Mouse (Mus musculus) thymus, adult 2 months (tissue): Measurements from ENCODE around the gene Il12a. TPM values are rescaled to one million over a fixed set of nuclear protein-coding genes. Genes with fewer than 3 reads are reported as not detected.

ENCODE experiments used
- DNase-seq: peaks from one replicate; pipeline ENCODE4 v3.0.0; 2021
- H3K27ac ChIP-seq: fragments of 200-500 bp; 2 replicates; pipeline ENCODE4 v1.5.1; 2012; ENCODE audit warnings: low read length, control low read depth; ENCODE audit not compliant: control insufficient read depth, insufficient read depth
- H3K27me3 ChIP-seq: fragments of 200-500 bp; 2 replicates; pipeline ENCODE4 v1.6.1; 2012; ENCODE audit warnings: mild to moderate bottlenecking, low read length, moderate library complexity, mixed read lengths; ENCODE audit not compliant: control insufficient read depth, insufficient read depth
- H3K36me3 ChIP-seq: fragments of 200-500 bp; 2 replicates; pipeline ENCODE4 v1.6.1; 2012; ENCODE audit warnings: mild to moderate bottlenecking, low read length, moderate library complexity; ENCODE audit not compliant: control insufficient read depth, insufficient read depth
- H3K4me1 ChIP-seq: fragments of 200-500 bp; replicated peaks from 2 replicates; pipeline ENCODE4 v1.6.1; 2012; ENCODE audit warnings: low read length; ENCODE audit not compliant: control insufficient read depth, insufficient read depth
- H3K4me3 ChIP-seq: fragments of 200-500 bp; 2 replicates; pipeline ENCODE4 v1.5.1; 2012; ENCODE audit warnings: mild to moderate bottlenecking, low read length, control low read depth, moderate library complexity; ENCODE audit not compliant: control insufficient read depth, insufficient read depth
- CTCF ChIP-seq: fragments of 200-500 bp; IDR thresholded peaks from 2 replicates; pipeline ENCODE4 v1.5.1; 2012; ENCODE audit warnings: mild to moderate bottlenecking, control low read depth, low read length, moderate library complexity, borderline replicate concordance; ENCODE audit not compliant: control insufficient read depth, poor library complexity, insufficient read depth; ENCODE audit errors: extremely low read depth
- POLR2A ChIP-seq: fragments of 200-500 bp; IDR thresholded peaks from 2 replicates; pipeline ENCODE4 v1.6.1; 2012; ENCODE audit warnings: mild to moderate bottlenecking, low read length, control low read depth, moderate library complexity; ENCODE audit not compliant: control insufficient read depth, poor library complexity, insufficient read depth; ENCODE audit errors: extremely low read depth
- WGBS: fragments of 180-500 bp; shearing (Covaris S2); methylation state at CpG from one replicate; pipeline ENCODE4 v1.1.7; 2018; 5-methylcytosine and 5-hydroxymethylcytosine counted together
- polyA plus RNA-seq: library from polyadenylated mRNA; depleted of rRNA; stranded (reverse); fragments of >200 nt; gene quantifications from 2 replicates; pipeline ENCODE4 v1.2.3, GENCODE M21; 2012

The Il12a gene
- polyA plus RNA-seq, 1 experiment: 3.2 TPM

DNA sequence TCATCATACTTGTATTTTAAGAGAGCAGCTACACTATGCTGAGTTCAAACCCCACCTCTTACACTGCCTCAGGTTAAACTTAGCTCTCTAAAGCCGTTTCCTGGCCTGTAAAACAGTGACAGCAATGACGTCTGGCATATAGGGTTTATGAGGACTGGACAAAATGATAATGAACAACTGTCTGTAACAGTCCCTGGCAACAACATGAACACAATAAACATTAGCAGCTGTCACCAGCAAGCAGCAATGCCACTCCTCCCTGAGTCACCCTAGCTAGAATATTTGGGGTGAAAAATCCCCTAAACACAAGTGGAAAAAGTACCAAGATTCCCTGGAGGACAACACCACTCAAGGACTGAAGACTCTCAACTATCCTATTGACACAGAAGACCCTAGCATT, 6.9 kb upstream of the Il12a start:
- no peaks in the 10 kb centered on the region for H3K27me3 ChIP-seq
- DNase-seq: no peak
- no peaks in the 10 kb centered on the region for H3K36me3 ChIP-seq
- no peak overlapping the region for H3K27ac ChIP-seq
- TF ChIP-seq CTCF: no peak
- TF ChIP-seq POLR2A: no peak
- WGBS: 86% methylated on average over 2 of the region's 2 CpGs
- peaks cover 16% of the 10 kb centered on the region for H3K4me1 ChIP-seq
- H3K4me3 ChIP-seq: no peak overlapping the region

DNA sequence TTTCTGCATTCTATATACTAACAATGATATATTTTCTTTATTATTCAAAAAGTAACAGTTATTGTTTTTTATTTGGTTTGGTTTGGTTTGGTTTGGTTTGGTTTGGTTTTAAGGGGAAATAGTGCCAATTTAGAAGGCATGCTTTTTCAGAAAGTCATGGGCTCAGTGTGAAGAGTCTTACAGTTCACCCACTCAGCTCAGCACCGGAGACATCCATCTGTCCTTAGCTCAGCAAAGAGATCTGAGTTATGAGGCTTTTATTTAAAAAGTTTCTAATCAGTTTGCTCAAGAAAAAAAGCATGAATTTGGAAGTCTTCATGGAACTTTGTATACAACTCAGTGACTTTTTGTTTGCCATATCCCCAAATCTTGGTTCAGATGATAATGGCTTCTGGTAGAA, 6.2 kb upstream of the Il12a start:
- H3K27ac ChIP-seq: no peak overlapping the region
- 97% methylated on average over 1 of the region's 1 CpGs for WGBS
- no peak for DNase-seq
- no peaks in the 10 kb centered on the region for H3K36me3 ChIP-seq
- H3K4me3 ChIP-seq: no peak overlapping the region
- TF ChIP-seq POLR2A (no peak), CTCF (no peak)
- peaks cover 11% of the 10 kb centered on the region for H3K4me1 ChIP-seq
- no peaks in the 10 kb centered on the region for H3K27me3 ChIP-seq

DNA sequence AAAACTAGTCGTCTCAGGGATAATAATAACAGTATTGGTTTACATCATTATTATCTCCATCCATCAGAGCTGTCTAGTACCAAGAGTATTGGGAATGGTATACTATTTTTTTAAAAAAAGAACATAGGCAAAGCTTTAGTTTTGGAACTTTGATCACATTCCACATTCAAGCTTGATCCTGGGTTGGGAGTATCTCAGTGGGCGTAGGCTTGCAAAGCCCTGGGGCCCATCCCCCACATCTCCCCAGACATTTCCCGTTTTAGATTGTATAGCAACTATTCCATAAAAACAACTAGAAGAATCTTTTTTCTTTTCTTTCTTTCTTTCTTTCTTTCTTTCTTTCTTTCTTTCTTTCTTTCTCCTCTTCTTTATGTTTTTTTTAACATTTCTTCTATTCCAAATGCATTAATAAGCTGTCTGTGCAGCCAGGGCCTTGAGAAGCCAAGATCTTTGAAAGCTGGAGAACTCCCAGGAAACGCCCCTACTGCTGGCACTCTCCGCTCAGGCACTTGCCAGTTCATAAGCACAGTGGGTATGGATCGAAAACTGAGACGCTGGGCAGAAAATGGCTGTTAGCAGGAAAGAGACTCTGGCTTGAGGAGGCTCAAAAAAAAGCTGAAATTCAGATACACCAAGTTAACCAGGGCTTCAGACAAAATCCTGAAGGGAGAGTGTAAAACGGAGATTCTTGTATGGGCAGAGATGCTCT, 3.4 kb upstream of the Il12a start:
- peaks cover 14% of the 10 kb centered on the region for H3K4me1 ChIP-seq
- WGBS: 95% methylated on average over 8 of the region's 8 CpGs

DNA sequence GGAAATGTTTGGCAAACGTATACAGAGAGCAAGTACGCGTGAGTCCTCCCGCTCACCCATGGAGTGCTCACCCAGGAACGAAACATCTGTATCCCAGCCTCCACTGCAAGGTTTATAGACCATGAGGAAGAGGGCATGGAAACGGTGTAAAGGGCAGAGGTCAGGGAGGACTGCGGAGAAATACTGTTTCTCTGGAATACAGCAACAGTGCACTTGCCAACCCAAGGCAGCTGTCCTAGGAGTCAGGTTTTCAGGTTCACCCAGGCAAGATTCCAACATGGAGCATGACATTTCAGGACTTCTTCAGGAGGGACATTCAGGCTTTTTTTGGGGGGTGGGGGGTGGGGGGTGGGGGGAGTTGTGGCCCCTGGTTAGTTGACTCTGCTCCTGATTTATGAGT, 1.1 kb upstream of the Il12a start:
- H3K36me3 ChIP-seq: no peaks in the 10 kb centered on the region
- H3K27me3 ChIP-seq: no peaks in the 10 kb centered on the region; the same call in 1 of the 2 replicates
- WGBS: 95% methylated on average over 7 of the region's 7 CpGs
- no peak overlapping the region for H3K27ac ChIP-seq
- DNase-seq: no peak
- no peak for TF ChIP-seq POLR2A
- no peak for TF ChIP-seq CTCF
- H3K4me1 ChIP-seq: peaks cover 34% of the 10 kb centered on the region
- H3K4me3 ChIP-seq: no peak overlapping the region

More for the DNA sequence above, 3.4 kb upstream of the Il12a start:
- DNase-seq: no peak
- Histone ChIP-seq H3K4me3 (no peak overlapping the region), H3K27ac (no peak overlapping the region), H3K27me3 (no peaks in the 10 kb centered on the region; the same call in 1 of the 2 replicates), H3K36me3 (no peaks in the 10 kb centered on the region)
- TF ChIP-seq CTCF (no peak), POLR2A (no peak)

DNA sequence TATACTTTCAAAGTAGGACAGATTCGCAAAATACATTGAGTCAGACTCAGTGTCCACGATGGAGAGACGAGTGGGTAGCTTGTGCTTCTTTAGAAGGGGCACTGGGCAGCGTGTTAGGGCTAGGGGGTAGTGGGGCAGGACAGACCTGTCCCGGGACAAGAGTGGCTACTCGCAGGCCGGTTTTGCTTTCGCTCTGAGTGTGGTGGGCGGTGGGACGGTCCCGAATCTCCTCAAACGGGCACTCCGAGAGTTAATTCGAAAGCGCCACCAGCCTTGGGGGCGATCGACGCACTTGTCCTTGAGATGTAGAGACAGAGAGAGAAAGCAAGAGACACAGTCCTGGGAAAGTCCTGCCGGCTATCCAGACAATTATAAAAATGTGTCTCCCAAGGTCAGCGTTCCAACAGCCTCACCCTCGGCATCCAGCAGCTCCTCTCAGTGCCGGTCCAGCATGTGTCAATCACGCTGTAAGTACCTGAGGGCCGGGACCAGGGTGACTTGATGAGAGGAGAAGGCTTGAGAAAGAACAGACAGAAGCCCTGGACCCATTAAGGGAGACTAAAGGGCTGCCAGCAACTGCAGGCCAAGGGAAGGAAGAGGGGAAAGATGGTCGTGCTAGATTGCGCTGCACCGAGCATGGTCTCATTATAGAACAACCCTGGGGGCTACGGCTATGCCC, 795 bp downstream of the Il12a start:
- Histone ChIP-seq H3K27ac (peak overlapping the region; percentile 2; the same call in 1 of the 2 replicates), H3K36me3 (no peaks in the 10 kb centered on the region), H3K4me3 (peak overlapping the region; percentile 42), H3K4me1 (peaks cover 30% of the 10 kb centered on the region), H3K27me3 (no peaks in the 10 kb centered on the region; the same call in 1 of the 2 replicates)
- WGBS: 14% methylated on average over 28 of the region's 28 CpGs
- TF ChIP-seq CTCF: no peak
- no peak for TF ChIP-seq POLR2A
- DNase-seq: peak; percentile 23

DNA sequence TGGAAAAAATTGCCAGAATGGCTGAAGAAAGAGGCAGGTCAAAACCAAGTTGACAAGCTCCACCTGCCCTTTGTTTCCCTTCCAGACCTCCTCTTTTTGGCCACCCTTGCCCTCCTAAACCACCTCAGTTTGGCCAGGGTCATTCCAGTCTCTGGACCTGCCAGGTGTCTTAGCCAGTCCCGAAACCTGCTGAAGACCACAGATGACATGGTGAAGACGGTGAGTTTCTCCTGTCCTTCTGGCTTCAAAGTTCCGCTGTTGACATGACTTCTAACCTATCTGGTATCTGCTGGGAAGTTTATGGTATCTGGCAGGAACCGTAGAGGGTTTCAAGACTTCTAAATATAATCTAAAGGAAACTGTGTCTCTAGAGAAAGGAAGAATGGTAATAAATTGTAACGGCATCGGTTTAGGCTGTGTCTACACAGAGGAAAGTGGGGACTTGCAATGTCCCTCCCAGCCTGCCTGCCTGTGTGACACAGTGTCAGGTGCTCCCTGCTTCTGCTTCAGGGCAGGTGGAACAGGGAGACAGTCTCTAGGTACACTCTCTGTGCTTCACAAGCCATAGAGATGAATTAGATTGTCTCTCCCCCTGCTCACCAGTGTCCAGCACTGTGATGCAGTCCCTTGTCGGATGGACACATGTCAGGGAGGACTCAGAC, 1.6 kb downstream of the Il12a start:
- no peak for TF ChIP-seq POLR2A
- no peak for TF ChIP-seq CTCF
- Histone ChIP-seq H3K4me3 (peak overlapping the region; percentile 42), H3K4me1 (peaks cover 30% of the 10 kb centered on the region), H3K27ac (peak overlapping the region; percentile 2; the same call in 1 of the 2 replicates), H3K27me3 (no peaks in the 10 kb centered on the region; the same call in 1 of the 2 replicates), H3K36me3 (no peaks in the 10 kb centered on the region)
- WGBS: 9% methylated on average over 7 of the region's 7 CpGs
- DNase-seq: peak; percentile 29
